Mouse (Mus musculus) C2C12 (cell line): Measurements from ENCODE around the gene Gm20852. TPM values are rescaled to one million over a fixed set of nuclear protein-coding genes. Genes with fewer than 3 reads are reported as not detected.
"Not testable (repeated sequence)": the region's sequence is repeated elsewhere in the genome, so short reads cannot be mapped to it uniquely, and the experiment has no call there.

Experiments used
- H3K27me3 ChIP-seq: one replicate; pipeline ENCODE4 v1.6.1; 2011; ENCODE audit not compliant: control insufficient read depth, insufficient read depth, insufficient read length
- H3K36me3 ChIP-seq: one replicate; pipeline ENCODE4 v1.6.1; 2011; ENCODE audit not compliant: control insufficient read depth, insufficient read depth
- H3K4me3 ChIP-seq: one replicate; pipeline ENCODE4 v1.5.1; 2011; ENCODE audit warnings: mild to moderate bottlenecking, control low read depth; ENCODE audit not compliant: poor library complexity, insufficient read depth, severe bottlenecking
- H3K79me2 ChIP-seq: one replicate; pipeline ENCODE4 v1.6.1; 2011; ENCODE audit not compliant: control insufficient read depth, insufficient read depth
- H3K79me3 ChIP-seq: one replicate; pipeline ENCODE4 v1.6.1; 2011; ENCODE audit warnings: low read depth, control low read depth
- H3ac ChIP-seq: one replicate; pipeline ENCODE3; 2011; ENCODE audit warnings: low read depth; ENCODE audit not compliant: control insufficient read depth, insufficient read length
- long read RNA-seq, 2 experiments: library from polyadenylated mRNA; unstranded; transcript quantifications; one replicate each; pipeline ENCODE4 v2.0.0; 2019 to 2020
- polyA plus RNA-seq: library from polyadenylated mRNA; unstranded; fragments of >200 nt; fragmentation: generic; extraction: Trizol; gene quantifications from one replicate; pipeline ENCODE4 v1.2.1, GENCODE M21; 2012; ENCODE audit warnings: missing spikeins

Gene Gm20852
- polyA plus RNA-seq: not detected
- long read RNA-seq, experiment 1: 0 reads
- long read RNA-seq, experiment 2: 0 reads

DNA sequence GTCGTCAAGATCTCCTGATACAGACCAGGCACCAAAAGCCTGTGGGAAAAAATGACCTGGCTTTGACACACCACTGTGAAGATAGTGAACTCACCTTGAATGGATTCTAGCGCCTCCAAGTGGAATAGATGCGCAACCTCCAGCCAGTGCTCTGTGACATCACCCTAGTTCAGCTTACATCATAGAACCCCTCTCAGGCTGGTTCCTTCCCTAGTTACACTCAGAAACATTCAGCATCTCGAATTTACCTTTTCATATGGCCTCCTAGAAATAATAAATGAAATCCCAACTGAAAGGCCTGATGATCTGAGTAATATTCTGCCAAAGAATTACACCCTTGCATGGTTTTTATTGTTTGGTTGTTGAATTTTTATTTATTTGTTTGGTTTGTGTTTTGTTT is at the start of gene Gm20852:
TSS of gene Gm20852 (minus strand) at position 101 of the 400 bp plus-strand sequence.
- H3K79me3 ChIP-seq, H3ac ChIP-seq, H3K79me2 ChIP-seq, H3K36me3 ChIP-seq, H3K4me3 ChIP-seq, H3K27me3 ChIP-seq: not testable (repeated sequence)
